13 mouse cellular contexts compared by ENCODE assay signal in genomic region chr17:5978505-5979077, GRCm38 (mm10). TPM values are rescaled to one million over a fixed set of nuclear protein-coding genes. Genes with fewer than 3 reads are reported as not detected.
A peak's percentile ranks its signal among the peaks of the same experiment; 100 is the strongest.
DNase-seq lines count a peak whose midpoint lies in the region; ATAC-seq and TF ChIP-seq lines count a peak whose summit lies in the region.
"Had no signal": no experiment of that assay in that cellular context is flagged by ENCODE, and none has a peak within 500 bp of the region (broad histone marks: within the 10 kb centered on the region; RNA-seq: fewer than 3 reads in every experiment).

No protein-coding gene starts in this region.

- H3K9ac ChIP-seq in heart, embryonic 15.5 days: no peak overlapping the region
- no peak overlapping the region for H3K9ac ChIP-seq in stomach, embryonic 14.5 days (replicated peaks; ENCODE audit: low read depth, low read length)
- H3K9ac ChIP-seq: forebrain, embryonic 15.5 days; hindbrain, embryonic 13.5 days; liver, embryonic 15.5 days had no signal

- no peak overlapping the region for H3K4me2 ChIP-seq in heart, embryonic 15.5 days
- H3K4me2 ChIP-seq in stomach, embryonic 14.5 days (replicated peaks; ENCODE audit: low read depth, low read length): no peak overlapping the region
- H3K4me2 ChIP-seq: forebrain, embryonic 15.5 days; hindbrain, embryonic 13.5 days; liver, embryonic 15.5 days had no signal

- H3K27ac ChIP-seq in left cerebral cortex, adult 2 months: peak overlapping the region; percentile 92
- peak overlapping the region; percentile 73 for H3K27ac ChIP-seq in heart, embryonic 15.5 days
- peak overlapping the region; percentile 78; the same call in 1 of the 2 replicates for H3K27ac ChIP-seq in stomach, embryonic 14.5 days (ENCODE audit: low read length)
- H3K27ac ChIP-seq: forebrain, embryonic 15.5 days; hindbrain, embryonic 13.5 days; liver, embryonic 15.5 days had no signal

- no peaks in the 10 kb centered on the region for H3K9me3 ChIP-seq in heart, embryonic 15.5 days (replicated peaks)
- H3K9me3 ChIP-seq in stomach, embryonic 14.5 days (ENCODE audit: control insufficient read depth, low read depth, low read length): no peaks in the 10 kb centered on the region
- H3K9me3 ChIP-seq: forebrain, embryonic 15.5 days; hindbrain, embryonic 13.5 days; liver, embryonic 15.5 days had no signal

- WGBS in heart, embryonic 15.5 days: 37% methylated on average over 10 of the region's 10 CpGs
- 68% methylated on average over 10 of the region's 10 CpGs for WGBS in stomach, embryonic 14.5 days

- peak; percentile 52 for DNase-seq in adrenal gland, adult 2 months
- DNase-seq in adrenal gland, adult 8-10 months: no peak
- DNase-seq in left cerebral cortex, adult 2 months (ENCODE audit: extremely low spot score in 1 of 2, low spot score in 2 of 2): no peak
- DNase-seq in left cerebral cortex, adult 9 months (ENCODE audit: low spot score in 2 of 2): no peak
- DNase-seq in layer of hippocampus, adult 9-10 months (ENCODE audit: low spot score): no peak
- no peak for DNase-seq in urinary bladder, postnatal 25 days (ENCODE audit: low spot score)
- DNase-seq: cerebellum, adult 18-20 months; layer of hippocampus, postnatal 36 days had no signal

- peaks cover 78% of the 10 kb centered on the region for H3K4me1 ChIP-seq in heart, embryonic 15.5 days (replicated peaks)
- peaks cover 36% of the 10 kb centered on the region for H3K4me1 ChIP-seq in stomach, embryonic 14.5 days (ENCODE audit: control insufficient read depth, insufficient read depth, low read length)

- no peaks in the 10 kb centered on the region for H3K36me3 ChIP-seq in heart, embryonic 15.5 days
- H3K36me3 ChIP-seq in stomach, embryonic 14.5 days (ENCODE audit: control insufficient read depth, insufficient read depth, low read length): no peaks in the 10 kb centered on the region
- H3K36me3 ChIP-seq: forebrain, embryonic 15.5 days; hindbrain, embryonic 13.5 days; liver, embryonic 15.5 days had no signal

- peak overlapping the region; percentile 59; the same call in 1 of the 2 replicates for H3K4me3 ChIP-seq in left cerebral cortex, adult 2 months
- H3K4me3 ChIP-seq in heart, embryonic 15.5 days: no peak overlapping the region
- no peak overlapping the region for H3K4me3 ChIP-seq in stomach, embryonic 14.5 days (ENCODE audit: low read depth, low read length)
- H3K4me3 ChIP-seq: forebrain, embryonic 15.5 days; hindbrain, embryonic 13.5 days; liver, embryonic 15.5 days had no signal

- H3K27me3 ChIP-seq in heart, embryonic 15.5 days: no peaks in the 10 kb centered on the region
- no peaks in the 10 kb centered on the region for H3K27me3 ChIP-seq in stomach, embryonic 14.5 days (ENCODE audit: control insufficient read depth, insufficient read depth, low read length)
- H3K27me3 ChIP-seq: forebrain, embryonic 15.5 days; hindbrain, embryonic 13.5 days had no signal

- intact Hi-C loops in left cerebral cortex, adult 2 months (cut with DNase I): loop anchor here (5.0 kb wide), 1 partner anchor 336 kb away; no protein-coding TSS in a partner anchor

- ATAC-seq in heart, embryonic 15.5 days (replicated peaks; ENCODE audit: insufficient number of reproducible peaks, insufficient read depth, low FRiP score, low read depth): 0 out of 2 replicates have a peak, but pooled peaks have one; percentile 15
- no peak for ATAC-seq in stomach, embryonic 14.5 days (ENCODE audit: insufficient number of reproducible peaks, insufficient read depth, low FRiP score, low read depth)
- ATAC-seq: forebrain, embryonic 15.5 days had no signal

- no peak for TF ChIP-seq CTCF in left cerebral cortex, adult 2 months (IDR thresholded peaks at IDR 0.05)

RNA-seq across cellular contexts. Expression of gene Synj2, which starts 37.5 kb away (rescaled TPM):
- total RNA-seq in adrenal gland, adult 2 months (2021): 10 to 100 TPM in 1 of 2 experiments, 1 to 10 TPM in 1; 9.7 to 18.3 TPM
- 3.6 and 4.6 TPM in 2 replicates for polyA plus RNA-seq in adrenal gland, adult 2 months (2012; rRNA removed)
- total RNA-seq in adrenal gland, adult 8-10 months (2022): 10 to 100 TPM in 3 of 4 experiments, 1 to 10 TPM in 1; 9.7 to 37.0 (median 23.9) TPM
- total RNA-seq in left cerebral cortex, adult 2 months (2021): 100 to 1,000 TPM; 130 to 132 TPM
- polyA plus RNA-seq in heart, embryonic 15.5 days (2015; fragmentation: Nextera tagmentation; extraction: Ambion mirVana): 3.5 and 4.4 TPM in 2 replicates
- polyA plus RNA-seq in stomach, embryonic 14.5 days (2014; fragmentation: Nextera tagmentation; extraction: Ambion mirVana): 7.5 and 10.3 TPM in 2 replicates
